Mouse (Mus musculus) cerebellum, adult 2 months (tissue): ENCODE data around the gene Hivep3. TPM values are rescaled to one million over a fixed set of nuclear protein-coding genes. Genes with fewer than 3 reads are reported as not detected.

Experiments
- DNase-seq, 2 experiments: peaks; one replicate each; pipeline ENCODE4 v3.0.0; 2021
- H3K27ac ChIP-seq: fragments of 200-500 bp; 2 replicates; pipeline ENCODE4 v1.5.1; 2012; ENCODE audit warnings: low read length, control low read depth, inconsistent platforms; ENCODE audit not compliant: insufficient read depth
- H3K27me3 ChIP-seq: fragments of 200-500 bp; 2 replicates; pipeline ENCODE4 v1.6.1; 2012; ENCODE audit warnings: inconsistent platforms, mild to moderate bottlenecking, low read length, moderate library complexity; ENCODE audit not compliant: control insufficient read depth, insufficient read depth
- H3K4me1 ChIP-seq: fragments of 200-500 bp; 2 replicates; pipeline ENCODE4 v1.6.1; 2011; ENCODE audit warnings: low read length; ENCODE audit not compliant: control insufficient read depth, insufficient read depth
- H3K4me3 ChIP-seq: fragments of 200-500 bp; replicated peaks from 2 replicates; pipeline ENCODE3; 2011; ENCODE audit warnings: mild to moderate bottlenecking, low read depth, low read length, control low read depth; ENCODE audit not compliant: insufficient read depth
- CTCF ChIP-seq: fragments of 200-500 bp; IDR thresholded peaks from 2 replicates; pipeline ENCODE4 v1.5.1; 2011; ENCODE audit warnings: low read depth, mild to moderate bottlenecking, control low read depth, low read length, moderate library complexity, borderline replicate concordance; ENCODE audit not compliant: insufficient read depth
- POLR2A ChIP-seq: fragments of 200-500 bp; IDR thresholded peaks from 2 replicates; pipeline ENCODE4 v1.6.1; 2011; ENCODE audit warnings: low read length, control low read depth, borderline replicate concordance; ENCODE audit not compliant: insufficient read depth
- WGBS: fragments of 180-500 bp; shearing (Covaris S2); methylation state at CpG from one replicate; pipeline ENCODE4 v1.1.7; 2018; 5-methylcytosine and 5-hydroxymethylcytosine counted together
- polyA plus RNA-seq: library from polyadenylated mRNA; depleted of rRNA; stranded (reverse); fragments of >200 nt; gene quantifications from 2 replicates; pipeline ENCODE4 v1.2.3, GENCODE M21; 2012

Hivep3 gene
- polyA plus RNA-seq, 1 experiment: 36.8 TPM

- WGBS: 83% methylated on average over 5 of the region's 5 CpGs
- Histone ChIP-seq H3K27me3 (no peaks in the 10 kb centered on the region), H3K27ac (no peak overlapping the region), H3K4me3 (no peak overlapping the region), H3K4me1 (peaks cover 32% of the 10 kb centered on the region)
- TF ChIP-seq POLR2A (no peak), CTCF (no peak)
- DNase-seq: no peak
These were observed 146.1 kb downstream of the Hivep3 start for GRCm38 (mm10) chr4:119879671-119880070.

- Histone ChIP-seq H3K27ac (no peak overlapping the region), H3K27me3 (no peaks in the 10 kb centered on the region), H3K4me1 (peaks cover 30% of the 10 kb centered on the region), H3K4me3 (no peak overlapping the region)
- no peak for TF ChIP-seq POLR2A
- TF ChIP-seq CTCF: no peak
- no peak for DNase-seq
- 84% methylated on average over 7 of the region's 7 CpGs for WGBS
These were observed 146.7 kb downstream of the Hivep3 start for GRCm38 (mm10) chr4:119880270-119880669.

DNA sequence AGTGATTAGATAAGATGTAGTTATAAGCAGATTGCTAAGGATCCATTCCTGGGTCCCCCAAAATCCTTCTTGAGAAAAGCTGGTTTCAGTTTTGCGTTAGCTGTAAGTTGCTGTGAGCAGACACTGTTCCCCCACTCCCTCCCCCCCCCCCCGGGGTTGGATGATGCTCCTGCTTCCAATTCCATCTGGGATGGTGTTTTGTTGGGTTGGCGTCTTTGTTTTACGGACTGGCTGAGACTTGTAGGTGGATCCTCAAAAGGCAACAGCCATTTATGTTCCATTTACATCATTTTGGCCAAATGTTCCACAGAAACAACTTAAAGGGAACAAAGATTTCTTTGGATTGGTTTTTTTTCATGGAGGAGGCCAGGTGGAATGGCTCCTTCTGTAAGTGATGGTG lies 147.7 kb downstream of the Hivep3 start:
- Histone ChIP-seq H3K27me3 (no peaks in the 10 kb centered on the region), H3K4me1 (peaks cover 22% of the 10 kb centered on the region), H3K4me3 (no peak overlapping the region), H3K27ac (no peak overlapping the region)
- 65% methylated on average over 4 of the region's 4 CpGs for WGBS
- TF ChIP-seq POLR2A: no peak
- TF ChIP-seq CTCF: no peak
- no peak for DNase-seq

- Histone ChIP-seq H3K4me3 (no peak overlapping the region), H3K27ac (no peak overlapping the region), H3K4me1 (peaks cover 11% of the 10 kb centered on the region), H3K27me3 (no peaks in the 10 kb centered on the region)
- no peak for TF ChIP-seq POLR2A
- no peak for TF ChIP-seq CTCF
- WGBS: 75% methylated on average over 4 of the region's 4 CpGs
- no peak for DNase-seq
These were observed 148.8 kb downstream of the Hivep3 start for GRCm38 (mm10) chr4:119882401-119882800.

GRCm38 (mm10) chr4:119882814-119883213 lies 149.2 kb downstream of the Hivep3 start:
- DNase-seq: no peak
- WGBS: 65% methylated on average over 5 of the region's 5 CpGs
- no peaks in the 10 kb centered on the region for H3K27me3 ChIP-seq
- peaks cover 10% of the 10 kb centered on the region for H3K4me1 ChIP-seq
- H3K27ac ChIP-seq: no peak overlapping the region
- no peak overlapping the region for H3K4me3 ChIP-seq
- no peak for TF ChIP-seq POLR2A
- no peak for TF ChIP-seq CTCF

- H3K27ac ChIP-seq: no peak overlapping the region
- 23% methylated on average over 3 of the region's 3 CpGs for WGBS
- no peak overlapping the region for H3K4me3 ChIP-seq
- TF ChIP-seq POLR2A (no peak), CTCF (no peak)
- DNase-seq: no peak
- no peaks in the 10 kb centered on the region; the same call in none of the 2 replicates for H3K4me1 ChIP-seq
- no peaks in the 10 kb centered on the region for H3K27me3 ChIP-seq
These were observed 153.0 kb downstream of the Hivep3 start for GRCm38 (mm10) chr4:119886621-119887020.

DNA sequence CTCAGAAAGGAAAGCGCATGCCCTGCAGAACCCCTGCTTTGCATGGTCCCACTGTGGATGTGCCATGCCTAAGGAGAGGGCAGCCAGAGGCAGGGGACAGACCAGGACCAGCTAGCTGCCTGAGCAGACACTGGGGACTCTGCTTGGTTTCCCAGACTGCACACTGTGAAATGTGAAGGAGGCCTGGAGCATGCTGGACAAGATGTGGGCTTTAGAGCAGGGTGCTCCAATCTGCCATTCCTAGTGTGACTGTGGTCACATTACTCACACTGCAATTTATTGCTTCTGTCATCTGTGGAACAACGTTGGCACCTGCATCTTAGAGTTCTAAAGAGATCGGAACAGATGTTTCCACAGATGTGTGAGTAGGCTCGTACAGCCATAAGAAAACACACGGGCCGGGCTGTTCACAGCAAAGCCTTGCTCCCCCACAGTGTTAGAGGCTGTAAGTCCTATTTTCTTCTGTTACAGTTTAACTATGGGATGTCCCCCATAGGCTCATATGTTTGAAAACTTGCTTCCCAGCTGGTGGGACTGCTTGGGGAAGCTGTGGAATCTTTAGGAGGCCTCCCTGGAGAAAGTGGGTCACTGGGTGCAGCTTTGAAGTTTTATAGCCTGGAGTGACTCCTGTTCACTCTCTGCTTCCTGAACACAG lies 154.1 kb downstream of the Hivep3 start:
- Histone ChIP-seq H3K27me3 (no peaks in the 10 kb centered on the region), H3K27ac (no peak overlapping the region), H3K4me1 (no peaks in the 10 kb centered on the region; the same call in none of the 2 replicates), H3K4me3 (no peak overlapping the region)
- no peak for TF ChIP-seq CTCF
- 78% methylated on average over 6 of the region's 6 CpGs for WGBS
- DNase-seq: no peak

- no peak overlapping the region for H3K27ac ChIP-seq
- no peaks in the 10 kb centered on the region; the same call in none of the 2 replicates for H3K4me1 ChIP-seq
- no peaks in the 10 kb centered on the region for H3K27me3 ChIP-seq
- no peak for DNase-seq
- H3K4me3 ChIP-seq: no peak overlapping the region
- WGBS: 85% methylated on average over 5 of the region's 5 CpGs
- TF ChIP-seq POLR2A: no peak
- TF ChIP-seq CTCF: no peak
These were observed 156.2 kb downstream of the Hivep3 start for GRCm38 (mm10) chr4:119889760-119890159.

GRCm38 (mm10) chr4:119893255-119893779 lies 159.7 kb downstream of the Hivep3 start:
- 58% methylated on average over 5 of the region's 5 CpGs for WGBS
- TF ChIP-seq CTCF: no peak
- no peak for TF ChIP-seq POLR2A
- H3K4me1 ChIP-seq: peaks cover 8% of the 10 kb centered on the region
- H3K27me3 ChIP-seq: no peaks in the 10 kb centered on the region
- no peak overlapping the region for H3K4me3 ChIP-seq
- DNase-seq: no peak
- no peak overlapping the region for H3K27ac ChIP-seq
